Mouse (Mus musculus): ENCODE measurements around the gene Polr3e. TPM values are rescaled to one million over a fixed set of nuclear protein-coding genes. Genes with fewer than 3 reads are reported as not detected.
A peak's percentile ranks its signal among the peaks of the same experiment; 100 is the strongest.

The Polr3e gene
- 8.5 and 9.3 TPM in 2 replicates for polyA plus RNA-seq (2015; fragmentation: Nextera tagmentation; extraction: Ambion mirVana)

GRCm38 (mm10) chr7:120917592-120918461 lies at the start of gene Polr3e:
TSS of gene Polr3e (plus strand) at chr7:120917744.
- Histone ChIP-seq H3K36me3 (replicated peaks; ENCODE audit: insufficient read depth, low read length) (peaks cover 3% of the 10 kb centered on the region; the same call in 1 of the 2 replicates), H3K9ac (replicated peaks) (peak within 1 kb of the TSS; percentile 89), H3K4me3 (ENCODE audit: low read depth, low read length) (peak within 1 kb of the TSS; percentile 91), H3K9me3 (ENCODE audit: low read length) (no peaks in the 10 kb centered on the region), H3K27me3 (ENCODE audit: insufficient read depth, low read length) (no peaks in the 10 kb centered on the region), H3K4me2 (ENCODE audit: low read depth, low read length) (peak within 1 kb of the TSS; percentile 86), H3K27ac (ENCODE audit: low read depth) (peak within 1 kb of the TSS; percentile 90), H3K4me1 (ENCODE audit: insufficient read depth) (0 out of 2 replicates have a peak, but pooled peaks cover 5% of the 10 kb centered on the region)
- TF ChIP-seq CTCF (IDR thresholded peaks at IDR 0.05; ENCODE audit: low read depth) (peak; percentile 98), EP300 (IDR thresholded peaks at IDR 0.05; ENCODE audit: low read depth) (no peak)
- DNase-seq (peak; percentile 100), ATAC-seq (peak; percentile 94)
- under 1% methylated on average over 96 of the region's 102 CpGs for WGBS (ENCODE audit: insufficient replicate concordance)

- peaks cover 23% of the 10 kb centered on the region for H3K36me3 ChIP-seq (replicated peaks; ENCODE audit: insufficient read depth, low read length)
- H3K4me3 ChIP-seq (ENCODE audit: low read depth, low read length): no peak overlapping the region
- DNase-seq (no peak), ATAC-seq (no peak)
- WGBS (ENCODE audit: insufficient replicate concordance): 36% methylated on average over 5 of the region's 5 CpGs
- no peak overlapping the region for H3K4me2 ChIP-seq (ENCODE audit: low read depth, low read length)
- peaks cover 54% of the 10 kb centered on the region for H3K4me1 ChIP-seq (ENCODE audit: insufficient read depth)
- H3K9ac ChIP-seq (replicated peaks): no peak overlapping the region
- H3K9me3 ChIP-seq (ENCODE audit: low read length): no peaks in the 10 kb centered on the region
- peak overlapping the region; percentile 63; the same call in 1 of the 2 replicates for H3K27ac ChIP-seq (ENCODE audit: low read depth)
- H3K27me3 ChIP-seq (ENCODE audit: insufficient read depth, low read length): no peaks in the 10 kb centered on the region
- no peak for TF ChIP-seq EP300 (IDR thresholded peaks at IDR 0.05; ENCODE audit: low read depth)
- TF ChIP-seq CTCF (IDR thresholded peaks at IDR 0.05; ENCODE audit: low read depth): no peak
Measured at GRCm38 (mm10) chr7:120869883-120870282, 47.7 kb upstream of the Polr3e start.

- Histone ChIP-seq H3K9ac (replicated peaks) (no peak overlapping the region), H3K4me2 (ENCODE audit: low read depth, low read length) (no peak overlapping the region), H3K4me1 (ENCODE audit: insufficient read depth) (peaks cover 48% of the 10 kb centered on the region), H3K27ac (ENCODE audit: low read depth) (peak overlapping the region; percentile 13; the same call in 1 of the 2 replicates), H3K9me3 (ENCODE audit: low read length) (no peaks in the 10 kb centered on the region), H3K36me3 (replicated peaks; ENCODE audit: insufficient read depth, low read length) (peaks cover 24% of the 10 kb centered on the region), H3K27me3 (ENCODE audit: insufficient read depth, low read length) (no peaks in the 10 kb centered on the region), H3K4me3 (ENCODE audit: low read depth, low read length) (no peak overlapping the region)
- WGBS (ENCODE audit: insufficient replicate concordance): 73% methylated on average over 5 of the region's 5 CpGs
- TF ChIP-seq CTCF (IDR thresholded peaks at IDR 0.05; ENCODE audit: low read depth) (no peak), EP300 (IDR thresholded peaks at IDR 0.05; ENCODE audit: low read depth) (no peak)
- no peak for DNase-seq
- no peak for ATAC-seq
Measured at GRCm38 (mm10) chr7:120870431-120871008, 47.0 kb upstream of the Polr3e start.

GRCm38 (mm10) chr7:120873083-120873482 lies 44.5 kb upstream of the Polr3e start:
- peaks cover 35% of the 10 kb centered on the region for H3K36me3 ChIP-seq (replicated peaks; ENCODE audit: insufficient read depth, low read length)
- DNase-seq (no peak), ATAC-seq (no peak)
- peaks cover 30% of the 10 kb centered on the region for H3K4me1 ChIP-seq (ENCODE audit: insufficient read depth)
- H3K4me2 ChIP-seq (ENCODE audit: low read depth, low read length): no peak overlapping the region
- no peaks in the 10 kb centered on the region for H3K9me3 ChIP-seq (ENCODE audit: low read length)
- WGBS (ENCODE audit: insufficient replicate concordance): 79% methylated on average over 12 of the region's 12 CpGs
- no peak for TF ChIP-seq EP300 (IDR thresholded peaks at IDR 0.05; ENCODE audit: low read depth)
- TF ChIP-seq CTCF (IDR thresholded peaks at IDR 0.05; ENCODE audit: low read depth): no peak
- no peak overlapping the region for H3K4me3 ChIP-seq (ENCODE audit: low read depth, low read length)
- H3K27ac ChIP-seq (ENCODE audit: low read depth): no peak overlapping the region
- H3K27me3 ChIP-seq (ENCODE audit: insufficient read depth, low read length): no peaks in the 10 kb centered on the region
- H3K9ac ChIP-seq (replicated peaks): no peak overlapping the region

GRCm38 (mm10) chr7:120874021-120874420 lies 43.5 kb upstream of the Polr3e start:
- ATAC-seq: no peak
- no peak overlapping the region for H3K4me3 ChIP-seq (ENCODE audit: low read depth, low read length)
- no peaks in the 10 kb centered on the region for H3K27me3 ChIP-seq (ENCODE audit: insufficient read depth, low read length)
- H3K4me1 ChIP-seq (ENCODE audit: insufficient read depth): peaks cover 22% of the 10 kb centered on the region
- H3K4me2 ChIP-seq (ENCODE audit: low read depth, low read length): peak overlapping the region; percentile 60; the same call in 1 of the 2 replicates
- H3K27ac ChIP-seq (ENCODE audit: low read depth): peak overlapping the region; percentile 94
- H3K36me3 ChIP-seq (replicated peaks; ENCODE audit: insufficient read depth, low read length): peaks cover 38% of the 10 kb centered on the region
- no peak for DNase-seq
- no peaks in the 10 kb centered on the region for H3K9me3 ChIP-seq (ENCODE audit: low read length)
- no peak for TF ChIP-seq EP300 (IDR thresholded peaks at IDR 0.05; ENCODE audit: low read depth)
- no peak for TF ChIP-seq CTCF (IDR thresholded peaks at IDR 0.05; ENCODE audit: low read depth)
- no peak overlapping the region for H3K9ac ChIP-seq (replicated peaks)
- 91% methylated on average over 3 of the region's 3 CpGs for WGBS (ENCODE audit: insufficient replicate concordance)

Measured in liver, postnatal 0 days (tissue).